Mouse (Mus musculus): ENCODE measurements around the gene Commd9. TPM values are rescaled to one million over a fixed set of nuclear protein-coding genes. Genes with fewer than 3 reads are reported as not detected.

The Commd9 gene
- 10 to 100 TPM; 41.4 to 41.9 TPM for total RNA-seq (2021)

GRCm38 (mm10) chr2:101885768-101886438 lies at the start of gene Commd9:
Gene Commd9, plus strand, starts transcription at chr2:101886247.
- intact Hi-C loops (cut with DNase I) = no loop called here
- DNase-seq (ENCODE audit: low spot score in 2 of 2) = peak; percentile 94 to 95

- intact Hi-C loops (cut with DNase I) = no loop called here
- DNase-seq (ENCODE audit: low spot score in 2 of 2) = no peak
Observed at GRCm38 (mm10) chr2:101842756-101843155, 43.3 kb upstream of the Commd9 start.

- DNase-seq (ENCODE audit: low spot score in 2 of 2) = no peak
- intact Hi-C loops (cut with DNase I) = no loop called here
Observed at GRCm38 (mm10) chr2:101854792-101855191, 31.3 kb upstream of the Commd9 start.

GRCm38 (mm10) chr2:101856174-101856573 lies 29.9 kb upstream of the Commd9 start:
- intact Hi-C loops (cut with DNase I) = no loop called here
- no peak for DNase-seq (ENCODE audit: low spot score in 2 of 2)

GRCm38 (mm10) chr2:101860920-101861485 lies 25.0 kb upstream of the Commd9 start:
- intact Hi-C loops (cut with DNase I) = no loop called here
- no peak for DNase-seq (ENCODE audit: low spot score in 2 of 2)

GRCm38 (mm10) chr2:101862219-101863123 lies 23.6 kb upstream of the Commd9 start:
- intact Hi-C loops (cut with DNase I) = no loop called here
- DNase-seq (ENCODE audit: low spot score in 2 of 2) = no peak

- no peak for DNase-seq (ENCODE audit: low spot score in 2 of 2)
- intact Hi-C loops (cut with DNase I) = no loop called here
Observed at GRCm38 (mm10) chr2:101868683-101869082, 17.4 kb upstream of the Commd9 start.

GRCm38 (mm10) chr2:101871179-101871578 lies 14.9 kb upstream of the Commd9 start:
- intact Hi-C loops (cut with DNase I) = loop anchor here (5.0 kb wide), 1 partner anchor 164 kb away; no protein-coding TSS in a partner anchor
- DNase-seq (ENCODE audit: low spot score in 2 of 2) = no peak

- DNase-seq (ENCODE audit: low spot score in 2 of 2) = no peak
- intact Hi-C loops (cut with DNase I) = no loop called here
Observed at GRCm38 (mm10) chr2:101881471-101882162, 4.4 kb upstream of the Commd9 start.

- intact Hi-C loops (cut with DNase I) = no loop called here
- DNase-seq (ENCODE audit: low spot score in 2 of 2) = no peak
Observed at GRCm38 (mm10) chr2:101882998-101883397, 3.0 kb upstream of the Commd9 start, which contains the start of gene Prr5l. Gene Prr5l, minus strand, starts transcription at chr2:101883027.

- DNase-seq (ENCODE audit: low spot score in 2 of 2) = no peak
- intact Hi-C loops (cut with DNase I) = no loop called here
Observed at GRCm38 (mm10) chr2:101884286-101884685, 1.8 kb upstream of the Commd9 start.

- DNase-seq (ENCODE audit: low spot score in 2 of 2) = no peak
- intact Hi-C loops (cut with DNase I) = no loop called here
Observed at GRCm38 (mm10) chr2:101888886-101889285, 2.8 kb downstream of the Commd9 start.

- intact Hi-C loops (cut with DNase I) = no loop called here
- no peak for DNase-seq (ENCODE audit: low spot score in 2 of 2)
Observed at GRCm38 (mm10) chr2:101891143-101891542, 5.1 kb downstream of the Commd9 start.

GRCm38 (mm10) chr2:101894126-101894525 lies 8.1 kb downstream of the Commd9 start:
- no peak for DNase-seq (ENCODE audit: low spot score in 2 of 2)
- intact Hi-C loops (cut with DNase I) = no loop called here

- intact Hi-C loops (cut with DNase I) = no loop called here
Observed at GRCm38 (mm10) chr2:101896425-101897204, 10.6 kb downstream of the Commd9 start.

GRCm38 (mm10) chr2:101902196-101902595 lies 16.1 kb downstream of the Commd9 start:
- no peak for DNase-seq (ENCODE audit: low spot score in 2 of 2)
- intact Hi-C loops (cut with DNase I) = no loop called here

More at GRCm38 (mm10) chr2:101896425-101897204, 10.6 kb downstream of the Commd9 start:
- DNase-seq (ENCODE audit: low spot score in 2 of 2) = no peak

GRCm38 (mm10) chr2:101905534-101906378 lies 19.7 kb downstream of the Commd9 start:
- intact Hi-C loops (cut with DNase I) = loop anchor here (1.0 to 5.0 kb wide), 3 partner anchors 77 to 548 kb away; no protein-coding TSS in a partner anchor
- DNase-seq (ENCODE audit: low spot score in 2 of 2) = peak; percentile 75 to 84

GRCm38 (mm10) chr2:101906379-101906690 lies 20.3 kb downstream of the Commd9 start:
- DNase-seq (ENCODE audit: low spot score in 2 of 2) = no peak
- intact Hi-C loops (cut with DNase I) = loop anchor here (1.0 to 5.0 kb wide), 3 partner anchors 76 to 547 kb away; no protein-coding TSS in a partner anchor
